Mouse (Mus musculus) testis, postnatal 10 days (tissue): ENCODE data around the gene Wdr46.
A peak's percentile ranks its signal among the peaks of the same experiment; 100 is the strongest.
"Not testable (repeated sequence)": the region's sequence is repeated elsewhere in the genome, so short reads cannot be mapped to it uniquely, and the experiment has no call there.

Experiments
- DNase-seq: peaks from one replicate; pipeline ENCODE4 v3.0.0; 2021; ENCODE audit warnings: low spot score

The Wdr46 gene

GRCm38 (mm10) chr17:33979512-33980050 lies 39.1 kb downstream of the Wdr46 start:
- DNase-seq = no peak

GRCm38 (mm10) chr17:33980181-33981035 lies 39.9 kb downstream of the Wdr46 start:
- no peak for DNase-seq

GRCm38 (mm10) chr17:33981192-33981909 lies 40.9 kb downstream of the Wdr46 start:
- peak; percentile 86 for DNase-seq

GRCm38 (mm10) chr17:33982136-33982535 lies 41.7 kb downstream of the Wdr46 start:
- peak; percentile 79 for DNase-seq

- DNase-seq = peak; percentile 81
Measured at GRCm38 (mm10) chr17:33991788-33992664, 51.6 kb downstream of the Wdr46 start.

- no peak for DNase-seq
Measured at GRCm38 (mm10) chr17:33994959-33995358, 54.5 kb downstream of the Wdr46 start.

GRCm38 (mm10) chr17:33995651-33996050 lies 55.2 kb downstream of the Wdr46 start:
- no peak for DNase-seq

GRCm38 (mm10) chr17:33997025-33997424 lies 56.6 kb downstream of the Wdr46 start:
- DNase-seq = not testable (repeated sequence)

- DNase-seq = not testable (repeated sequence)
Measured at GRCm38 (mm10) chr17:33998697-33999096, 58.2 kb downstream of the Wdr46 start.
